ENCODE assay signal across 9 mouse cellular contexts in genomic region chr4:134963021-134963776, GRCm38 (mm10). TPM values are rescaled to one million over a fixed set of nuclear protein-coding genes. Genes with fewer than 3 reads are reported as not detected.
DNase-seq lines count a peak whose midpoint lies in the region; ATAC-seq lines count a peak whose summit lies in the region.
"Had no signal": no experiment of that assay in that cellular context is flagged by ENCODE, and none has a peak within 500 bp of the region (broad histone marks: within the 10 kb centered on the region; RNA-seq: fewer than 3 reads in every experiment).

No protein-coding gene starts in this region.

- H3K4me2 ChIP-seq in forebrain, embryonic 13.5 days, result peak overlapping the region; percentile 22; the same call in 1 of the 2 replicates

- no peaks in the 10 kb centered on the region for H3K9me3 ChIP-seq in forebrain, embryonic 13.5 days (replicated peaks)

- peaks cover 9% of the 10 kb centered on the region for H3K27me3 ChIP-seq in forebrain, embryonic 13.5 days
- H3K27me3 ChIP-seq: Patski had no signal

- peak; percentile 53 for DNase-seq in cerebellum, postnatal 10 days
- DNase-seq in cerebellum, adult 11-12 months, result no peak
- DNase-seq in WW6 (ENCODE audit: low read depth, low spot score), result peak; percentile 85
- DNase-seq in kidney, postnatal 10 days, result peak; percentile 63
- peak; percentile 88 for DNase-seq in mesoderm, embryonic 11.5 days (ENCODE audit: low read depth, low spot score)
- DNase-seq in testis, postnatal 10 days (ENCODE audit: low spot score), result peak; percentile 69
- no peak for DNase-seq in left cerebral cortex, adult 8-10 months (ENCODE audit: low spot score in 2 of 2)

- ATAC-seq in forebrain, embryonic 13.5 days, result no peak
- ATAC-seq: Patski had no signal

- no peak overlapping the region for H3K9ac ChIP-seq in forebrain, embryonic 13.5 days

- no peaks in the 10 kb centered on the region for H3K4me1 ChIP-seq in forebrain, embryonic 13.5 days

- H3K4me3 ChIP-seq in forebrain, embryonic 13.5 days, result no peak overlapping the region

- H3K27ac ChIP-seq in forebrain, embryonic 13.5 days, result no peak overlapping the region

- 25% methylated on average over 19 of the region's 19 CpGs for WGBS in forebrain, embryonic 13.5 days

- no peaks in the 10 kb centered on the region for H3K36me3 ChIP-seq in forebrain, embryonic 13.5 days (ENCODE audit: poor library complexity, severe bottlenecking)

RNA-seq across cellular contexts. Expression of gene Syf2, which starts 32.5 kb away (rescaled TPM):
- polyA plus RNA-seq in forebrain, embryonic 13.5 days (2015; fragmentation: Nextera tagmentation; extraction: Ambion mirVana), result 74.8 and 79.1 TPM in 2 replicates
- 10 to 100 TPM; 48.4 to 62.7 (median 56.9) TPM for total RNA-seq in left cerebral cortex, adult 8-10 months (2022)

RNA-seq across cellular contexts. Expression of gene Rsrp1, which starts 39.8 kb away (rescaled TPM):
- 474 and 488 TPM in 2 replicates for polyA plus RNA-seq in forebrain, embryonic 13.5 days (2015; fragmentation: Nextera tagmentation; extraction: Ambion mirVana)
- total RNA-seq in left cerebral cortex, adult 8-10 months (2022), result 100 to 1,000 TPM; 218 to 302 (median 272) TPM

RNA-seq across cellular contexts. Expression of gene Tmem50a, which starts 48.4 kb away (rescaled TPM):
- 161 and 176 TPM in 2 replicates for polyA plus RNA-seq in forebrain, embryonic 13.5 days (2015; fragmentation: Nextera tagmentation; extraction: Ambion mirVana)
- total RNA-seq in left cerebral cortex, adult 8-10 months (2022), result 100 to 1,000 TPM; 119 to 138 (median 124) TPM

Comparison
In these comparisons a context has a peak if more than half of its experiments do, and no peak if none do; other contexts are left out.
1. DNase-seq: peak in cerebellum, postnatal 10 days (2 of 2), WW6 (single experiment), kidney, postnatal 10 days (single experiment), mesoderm, embryonic 11.5 days (single experiment) and testis, postnatal 10 days (single experiment); none in cerebellum, adult 11-12 months (single experiment) and left cerebral cortex, adult 8-10 months (0 of 2).